Mouse (Mus musculus) testis, adult 2 months (tissue): Measurements from ENCODE around the gene Gm29110. TPM values are rescaled to one million over a fixed set of nuclear protein-coding genes. Genes with fewer than 3 reads are reported as not detected.
"Not testable (repeated sequence)": the region's sequence is repeated elsewhere in the genome, so short reads cannot be mapped to it uniquely, and the experiment has no call there.

Experiments
- H3K27ac ChIP-seq: fragments of 200-500 bp; 2 replicates; pipeline ENCODE4 v1.5.1; 2012; ENCODE audit warnings: low read depth, low read length; ENCODE audit not compliant: control insufficient read depth, insufficient read depth
- H3K27me3 ChIP-seq: fragments of 200-500 bp; 2 replicates; pipeline ENCODE4 v1.6.1; 2012; ENCODE audit warnings: mild to moderate bottlenecking, low read length, moderate library complexity; ENCODE audit not compliant: control insufficient read depth, insufficient read depth
- H3K36me3 ChIP-seq: fragments of 200-500 bp; 2 replicates; pipeline ENCODE4 v1.6.1; 2012; ENCODE audit warnings: mild to moderate bottlenecking, low read length; ENCODE audit not compliant: control insufficient read depth, insufficient read depth
- H3K4me1 ChIP-seq: fragments of 200-500 bp; 2 replicates; pipeline ENCODE4 v1.6.1; 2012; ENCODE audit warnings: low read length; ENCODE audit not compliant: control insufficient read depth, insufficient read depth
- H3K4me3 ChIP-seq: fragments of 200-500 bp; 2 replicates; pipeline ENCODE4 v1.5.1; 2012; ENCODE audit warnings: low read depth, mild to moderate bottlenecking, low read length, moderate library complexity, mixed read lengths; ENCODE audit not compliant: control insufficient read depth
- polyA plus RNA-seq: library from polyadenylated mRNA; depleted of rRNA; stranded (reverse); fragments of >200 nt; gene quantifications from 2 replicates; pipeline ENCODE4 v1.2.3, GENCODE M21; 2012; rRNA removed

Gm29110 gene
- 1.0 TPM in 1 of 2 replicates, not detected in the other for polyA plus RNA-seq

- not testable (repeated sequence) for H3K36me3 ChIP-seq, H3K4me1 ChIP-seq
Measured at GRCm38 (mm10) chrY:74470231-74470630, at the start of gene Gm29110. Gene Gm29110, plus strand, starts transcription at chrY:74470531.

More at GRCm38 (mm10) chrY:74470231-74470630, at the start of gene Gm29110:
- H3K4me3 ChIP-seq, H3K27ac ChIP-seq, H3K27me3 ChIP-seq: not testable (repeated sequence)

Other genes starting within 250 kb of the Gm29110 start
- gene Gm21913, start 153.4 kb downstream of the Gm29110 start, polyA plus RNA-seq, result not detected in 2 replicates